Mouse (Mus musculus) C2C12 (cell line): Measurements from ENCODE around the gene Icmt. TPM values are rescaled to one million over a fixed set of nuclear protein-coding genes. Genes with fewer than 3 reads are reported as not detected.

Experiments
- H3K27me3 ChIP-seq: one replicate; pipeline ENCODE4 v1.6.1; 2011; ENCODE audit not compliant: control insufficient read depth, insufficient read depth, insufficient read length
- H3K36me3 ChIP-seq: one replicate; pipeline ENCODE4 v1.6.1; 2011; ENCODE audit not compliant: control insufficient read depth, insufficient read depth
- H3K4me3 ChIP-seq: one replicate; pipeline ENCODE4 v1.5.1; 2011; ENCODE audit warnings: mild to moderate bottlenecking, control low read depth; ENCODE audit not compliant: poor library complexity, insufficient read depth, severe bottlenecking
- H3K79me2 ChIP-seq: one replicate; pipeline ENCODE4 v1.6.1; 2011; ENCODE audit not compliant: control insufficient read depth, insufficient read depth
- H3K79me3 ChIP-seq: one replicate; pipeline ENCODE4 v1.6.1; 2011; ENCODE audit warnings: low read depth, control low read depth
- H3ac ChIP-seq: one replicate; pipeline ENCODE3; 2011; ENCODE audit warnings: low read depth; ENCODE audit not compliant: control insufficient read depth, insufficient read length
- CEBPB ChIP-seq: IDR thresholded peaks from one replicate; pipeline ENCODE4 v1.6.1; 2011; ENCODE audit warnings: low read depth, mild to moderate bottlenecking, control low read depth, moderate library complexity
- CTCF ChIP-seq: IDR thresholded peaks from one replicate; pipeline ENCODE4 v1.5.1; 2011; ENCODE audit not compliant: control insufficient read depth, insufficient read depth, insufficient read length
- FOSL1 ChIP-seq: IDR thresholded peaks from one replicate; pipeline ENCODE4 v1.8.0; 2011; ENCODE audit warnings: mild to moderate bottlenecking, low read length; ENCODE audit not compliant: poor library complexity, insufficient read depth, severe bottlenecking
- MAX ChIP-seq: IDR thresholded peaks from one replicate; pipeline ENCODE4 v1.6.1; 2011; ENCODE audit warnings: mild to moderate bottlenecking, control low read depth
- MYOD1 ChIP-seq: IDR thresholded peaks from one replicate; pipeline ENCODE4 v1.6.1; 2011; ENCODE audit warnings: low read depth; ENCODE audit not compliant: control insufficient read depth, insufficient read length
- MYOG ChIP-seq: IDR thresholded peaks from one replicate; pipeline ENCODE4 v1.6.1; 2011; ENCODE audit not compliant: control insufficient read depth, insufficient read length; ENCODE audit errors: extremely low read depth
- USF1 ChIP-seq: IDR thresholded peaks from one replicate; pipeline ENCODE4 v1.6.1; 2011; ENCODE audit warnings: low read depth, mild to moderate bottlenecking, control low read depth, moderate library complexity
- polyA plus RNA-seq: library from polyadenylated mRNA; unstranded; fragments of >200 nt; fragmentation: generic; extraction: Trizol; gene quantifications from one replicate; pipeline ENCODE4 v1.2.1, GENCODE M21; 2012; ENCODE audit warnings: missing spikeins

The Icmt gene
- polyA plus RNA-seq, 1 experiment, result 34.1 TPM

DNA sequence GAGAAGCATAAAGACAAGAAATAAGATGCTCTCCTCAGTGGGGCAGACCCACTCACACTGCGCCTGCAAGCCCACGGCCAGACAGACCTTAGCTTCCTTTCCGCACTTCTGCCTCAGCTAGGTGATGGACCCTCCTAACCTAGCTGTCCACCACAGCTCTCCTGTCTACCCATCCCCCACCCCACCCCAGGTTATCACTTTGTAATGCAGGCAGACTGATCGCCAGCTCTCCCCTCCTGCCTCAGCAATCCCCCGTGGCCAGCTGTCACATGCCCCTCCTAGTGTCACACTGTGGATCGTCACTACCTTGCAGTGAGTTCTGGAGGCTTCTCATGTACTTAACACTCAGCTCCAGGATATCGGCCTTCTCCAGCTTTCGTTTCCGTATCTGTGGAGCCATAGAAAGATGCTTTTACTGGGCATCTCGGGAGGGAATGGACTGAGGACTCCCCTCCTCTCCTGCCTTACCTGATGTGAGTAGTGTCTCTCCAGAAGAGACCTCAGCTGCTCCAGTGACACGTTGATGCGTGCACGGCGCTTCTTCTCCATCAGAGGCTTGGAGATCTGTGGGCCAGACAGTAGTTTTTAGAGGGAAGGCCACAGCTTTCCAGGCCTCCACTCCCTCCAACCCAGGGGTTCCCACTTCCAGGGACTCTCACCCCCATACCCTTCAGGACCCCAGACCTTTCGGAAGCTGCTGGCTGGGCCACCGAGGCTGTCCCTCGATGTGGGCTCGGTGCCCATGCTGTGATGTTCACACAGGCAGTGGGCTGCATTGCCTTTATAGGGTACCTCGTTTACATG lies 9.5 kb upstream of the Icmt start:
- no peaks in the 10 kb centered on the region for H3K79me3 ChIP-seq
- H3ac ChIP-seq, result no peak overlapping the region
- H3K79me2 ChIP-seq, result no peaks in the 10 kb centered on the region
- H3K36me3 ChIP-seq, result no peaks in the 10 kb centered on the region
- peaks cover 42% of the 10 kb centered on the region for H3K27me3 ChIP-seq
- H3K4me3 ChIP-seq, result no peak overlapping the region
- TF ChIP-seq MYOD1 (no peak), CEBPB (no peak)

DNA sequence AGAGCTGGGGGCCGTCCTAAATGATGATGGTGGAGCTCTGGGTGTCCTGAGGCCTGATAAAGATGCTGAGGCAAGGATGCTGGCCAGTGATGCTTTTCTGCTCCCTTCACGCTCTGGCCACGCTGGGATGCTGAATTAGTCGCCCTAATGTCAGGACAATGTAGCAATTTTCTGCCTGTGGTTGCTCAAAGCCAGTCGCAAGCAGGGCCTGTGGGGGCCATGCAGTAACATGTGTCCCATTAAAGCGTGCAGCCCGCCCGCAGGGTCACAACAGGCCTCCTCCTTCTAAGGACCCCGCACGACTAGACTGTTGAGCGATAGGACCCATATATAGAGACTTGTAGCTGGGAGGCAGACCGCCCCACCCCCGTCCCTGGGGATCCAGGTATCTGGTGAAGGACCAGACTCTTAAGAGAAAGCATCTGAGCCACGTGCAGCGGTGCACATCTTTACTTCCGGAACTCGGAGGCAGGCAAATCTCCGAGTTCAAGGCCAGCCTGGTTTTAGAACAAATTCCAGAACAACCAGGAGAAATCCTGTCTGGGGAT lies 8.6 kb upstream of the Icmt start:
- H3K79me2 ChIP-seq, result no peaks in the 10 kb centered on the region
- H3K27me3 ChIP-seq, result peaks cover 52% of the 10 kb centered on the region
- no peaks in the 10 kb centered on the region for H3K36me3 ChIP-seq
- no peak overlapping the region for H3ac ChIP-seq
- no peak overlapping the region for H3K4me3 ChIP-seq
- no peaks in the 10 kb centered on the region for H3K79me3 ChIP-seq
- no peak for TF ChIP-seq MAX
- no peak for TF ChIP-seq MYOD1
- no peak for TF ChIP-seq MYOG
- TF ChIP-seq USF1, result no peak
- no peak for TF ChIP-seq CEBPB
- TF ChIP-seq CTCF, result no peak
- no peak for TF ChIP-seq FOSL1

DNA sequence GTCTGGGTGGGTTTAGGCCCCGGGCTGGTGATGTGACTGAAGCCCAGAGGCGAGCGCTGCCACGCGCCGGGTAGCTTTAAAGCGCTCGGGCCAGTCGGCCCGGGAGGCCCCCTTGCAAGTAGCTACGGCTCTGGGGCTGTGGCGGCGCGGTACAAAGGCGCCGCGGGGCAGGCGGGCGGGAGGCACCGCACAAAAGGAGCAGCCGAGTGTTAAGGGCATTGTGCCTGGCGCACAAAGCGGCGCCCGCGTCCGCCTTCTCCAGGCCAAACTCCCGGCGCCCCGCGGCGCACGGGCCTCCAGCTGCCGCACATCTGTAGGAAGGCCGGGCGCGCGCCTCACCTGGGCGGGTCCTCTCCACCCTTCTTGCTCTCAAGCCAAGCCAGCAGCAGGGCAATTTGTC lies 6.6 kb upstream of the Icmt start:
- Histone ChIP-seq H3K79me3 (no peaks in the 10 kb centered on the region), H3K27me3 (peaks cover 53% of the 10 kb centered on the region), H3K36me3 (no peaks in the 10 kb centered on the region), H3K4me3 (no peak overlapping the region), H3ac (no peak overlapping the region), H3K79me2 (no peaks in the 10 kb centered on the region)
- no peak for TF ChIP-seq CEBPB
- no peak for TF ChIP-seq MYOG

DNA sequence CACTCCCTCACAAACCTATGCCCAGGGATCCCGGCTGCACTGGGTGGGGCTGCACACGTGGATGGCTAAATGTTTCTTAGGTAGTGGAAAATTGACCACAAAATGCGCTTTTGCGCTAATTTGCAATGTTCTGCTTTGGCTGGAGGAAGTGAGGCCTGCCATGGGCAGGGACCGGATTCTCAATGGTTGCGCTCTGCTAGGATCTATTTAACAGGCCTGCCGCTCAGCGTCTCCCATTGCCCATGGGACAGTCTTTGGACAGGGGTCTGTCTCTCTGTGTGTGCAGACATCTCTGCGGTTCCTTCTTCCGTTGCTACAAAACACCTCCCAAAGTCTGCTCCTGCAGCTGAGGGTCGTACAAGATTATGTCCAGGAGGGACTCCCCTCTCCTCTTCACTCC lies 6.0 kb upstream of the Icmt start:
- H3K27me3 ChIP-seq, result peaks cover 53% of the 10 kb centered on the region
- TF ChIP-seq MAX (no peak), CTCF (no peak)
- no peak overlapping the region for H3K4me3 ChIP-seq
- H3K79me2 ChIP-seq, result no peaks in the 10 kb centered on the region
- H3K36me3 ChIP-seq, result no peaks in the 10 kb centered on the region
- no peaks in the 10 kb centered on the region for H3K79me3 ChIP-seq
- H3ac ChIP-seq, result no peak overlapping the region

DNA sequence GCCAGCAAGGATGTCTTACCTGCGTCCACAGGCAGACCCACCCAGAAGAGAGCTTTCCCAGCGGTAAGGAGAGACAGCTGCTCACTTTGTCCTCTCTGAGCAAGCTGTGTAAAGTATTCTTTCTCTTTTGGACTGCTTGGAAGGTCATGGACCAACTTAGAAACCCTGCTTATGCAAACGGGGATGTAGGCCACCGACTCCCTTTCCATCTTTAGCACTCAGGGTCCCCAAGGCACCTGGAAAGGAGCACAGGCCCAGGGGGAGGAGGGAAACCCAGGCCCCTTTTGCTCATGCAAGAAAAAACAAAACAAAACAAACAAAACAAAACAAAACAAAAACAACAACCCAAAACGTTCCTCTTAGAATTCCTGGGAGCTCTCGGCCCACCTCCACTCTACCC lies 5.5 kb upstream of the Icmt start, which contains the start of gene Hes3:
Hes3 (minus strand) TSS at position 101 of the 400 bp plus-strand sequence.
- Histone ChIP-seq H3K36me3 (no peaks in the 10 kb centered on the region), H3K79me3 (no peaks in the 10 kb centered on the region), H3K4me3 (no peak within 1 kb of the TSS), H3K27me3 (peaks cover 48% of the 10 kb centered on the region), H3ac (no peak within 1 kb of the TSS), H3K79me2 (no peaks in the 10 kb centered on the region)
- TF ChIP-seq MYOG (no peak), CTCF (no peak), MYOD1 (no peak), USF1 (no peak), MAX (no peak)

GRCm38 (mm10) chr4:152292102-152292765 lies 4.8 kb upstream of the Icmt start:
- Histone ChIP-seq H3K36me3 (no peaks in the 10 kb centered on the region), H3ac (no peak overlapping the region), H3K79me3 (no peaks in the 10 kb centered on the region), H3K79me2 (no peaks in the 10 kb centered on the region), H3K4me3 (no peak overlapping the region), H3K27me3 (peaks cover 47% of the 10 kb centered on the region)
- no peak for TF ChIP-seq USF1
- TF ChIP-seq CTCF, result no peak
- no peak for TF ChIP-seq MAX
- TF ChIP-seq CEBPB, result no peak
- no peak for TF ChIP-seq MYOD1
- TF ChIP-seq FOSL1, result no peak
- no peak for TF ChIP-seq MYOG
